Mouse (Mus musculus): Measurements from ENCODE around the gene Gemin8.

DNA sequence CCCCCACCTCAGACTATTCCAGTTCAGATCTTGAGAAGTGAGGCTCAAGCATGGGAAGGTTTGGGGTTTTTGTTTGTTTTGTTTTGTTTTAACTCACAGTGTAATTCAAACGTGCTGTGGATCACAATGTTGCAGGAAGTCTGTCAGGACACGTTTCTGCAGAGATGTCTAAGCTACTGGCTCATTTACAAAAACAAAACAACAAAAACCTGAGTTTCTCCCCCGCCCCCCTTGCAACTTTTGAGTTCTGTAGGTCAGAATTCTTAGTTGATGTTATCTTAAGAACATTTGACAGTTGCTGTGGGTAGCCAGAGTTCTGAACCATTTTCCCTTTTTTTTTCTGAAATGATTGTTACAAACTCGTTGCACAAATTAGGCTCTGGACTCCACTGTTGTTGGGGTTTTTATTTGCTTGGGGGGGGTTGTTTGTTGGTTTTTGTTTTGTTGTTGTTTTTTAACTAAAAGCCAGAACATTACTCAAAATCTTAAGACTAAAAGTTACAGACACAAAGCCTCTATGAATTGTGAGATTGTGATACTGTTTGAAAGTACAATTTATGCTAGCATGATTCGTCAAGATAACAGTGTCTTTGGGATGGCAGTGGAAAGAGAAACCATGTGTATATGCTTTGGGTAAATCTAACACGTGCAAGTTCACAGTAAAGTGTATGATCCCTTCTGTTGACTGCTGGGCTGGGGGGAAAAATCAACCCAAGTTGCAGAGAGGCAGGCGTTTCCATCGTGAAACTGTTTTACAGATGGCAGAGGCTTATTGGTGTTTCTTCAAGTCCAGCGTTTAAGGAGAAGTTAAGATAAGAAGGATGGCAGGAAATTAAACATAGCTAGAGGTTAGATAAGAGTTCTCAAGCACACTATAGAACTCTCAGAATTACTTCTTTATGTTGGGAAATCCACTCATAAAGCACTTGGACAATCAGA lies 815 bp downstream of the Gemin8 start:
- TF ChIP-seq CTCF (IDR thresholded peaks at IDR 0.05; ENCODE audit: low read depth, low read length) (no peak), POLR2A (IDR thresholded peaks at IDR 0.05; ENCODE audit: insufficient read depth, low read length) (no peak), EP300 (IDR thresholded peaks at IDR 0.05; ENCODE audit: insufficient read depth, low read depth, low read length) (no peak)
